Mouse (Mus musculus) CH12.LX (cell line): ENCODE measurements at regions not wholly inside any gene's neighbourhood (a gene's known extent, or its start where the extent isn't known, plus 50 kb on each side); places are given as distances from the start of the nearest gene placed in this dataset.

Experiments used
- DNase-seq: peaks from one replicate; pipeline ENCODE4 v3.0.0-alpha.2; 2013; ENCODE audit errors: extremely low read depth
- H3K27ac ChIP-seq: 2 replicates; pipeline ENCODE4 v1.5.1; 2012; ENCODE audit warnings: low read depth, mild to moderate bottlenecking, control low read depth, moderate library complexity; ENCODE audit not compliant: insufficient read depth
- H3K27me3 ChIP-seq: replicated peaks from 2 replicates; pipeline ENCODE3; 2012; ENCODE audit warnings: inconsistent platforms
- H3K36me3 ChIP-seq, 2 experiments: replicated peaks in 1 of 2; 2 replicates each; pipeline versions ENCODE3 to v1.6.1; 2012; ENCODE audit warnings: inconsistent platforms in 1 of 2, low read length in 1 of 2, mild to moderate bottlenecking in 1 of 2, mixed read lengths in 1 of 2, moderate library complexity in 1 of 2; ENCODE audit not compliant: control insufficient read depth in 1 of 2, insufficient read depth in 1 of 2
- H3K4me1 ChIP-seq, 2 experiments: 2 replicates each; pipeline ENCODE4 v1.6.1; 2012; ENCODE audit warnings: inconsistent platforms in 1 of 2, moderate library complexity in 1 of 2; ENCODE audit not compliant: insufficient read depth in 2 of 2, control insufficient read depth in 1 of 2
- H3K4me2 ChIP-seq: 2 replicates; pipeline ENCODE4 v1.6.1; 2012; ENCODE audit warnings: low read depth, mild to moderate bottlenecking, control low read depth; ENCODE audit not compliant: poor library complexity, insufficient read depth, severe bottlenecking
- H3K4me3 ChIP-seq, 3 experiments: fragments of 150-350 bp in 1 of 3; sonication (generic) in 1 of 3; replicated peaks in 1 of 3; 2 replicates each; pipeline versions ENCODE3 to v1.5.1; 2011 to 2012; ENCODE audit warnings: low read depth in 2 of 3, low read length in 2 of 3, mild to moderate bottlenecking in 2 of 3, moderate library complexity in 2 of 3, control low read depth in 1 of 3, improper control_type of control experiment in 1 of 3, inconsistent platforms in 1 of 3, mixed read lengths in 1 of 3; ENCODE audit not compliant: poor library complexity in 1 of 3
- H3K79me2 ChIP-seq: replicated peaks from 2 replicates; pipeline ENCODE4 v1.6.1; 2012; ENCODE audit warnings: mild to moderate bottlenecking, moderate library complexity; ENCODE audit not compliant: control insufficient read depth, poor library complexity, insufficient read depth, severe bottlenecking; ENCODE audit errors: extremely low read depth
- H3K9ac ChIP-seq: 2 replicates; pipeline ENCODE4 v1.6.1; 2012; ENCODE audit warnings: low read depth, mild to moderate bottlenecking, control low read depth, moderate library complexity; ENCODE audit not compliant: insufficient read depth
- H3K9me3 ChIP-seq: replicated peaks from 2 replicates; pipeline ENCODE3; 2012; ENCODE audit warnings: low read length, inconsistent platforms, mixed read lengths
- BHLHE40 ChIP-seq: IDR thresholded peaks from 2 replicates; pipeline ENCODE4 v1.6.1; 2011; ENCODE audit warnings: mild to moderate bottlenecking, low read depth, low read length, improper control_type of control experiment
- CHD1 ChIP-seq: IDR thresholded peaks from 2 replicates; pipeline ENCODE4 v1.6.1; 2012; ENCODE audit warnings: low read depth, low read length, improper control_type of control experiment, inconsistent platforms
- CTCF ChIP-seq, 2 experiments: IDR thresholded peaks in 1 of 2; conservative IDR thresholded peaks in 1 of 2; 2 replicates each; pipeline ENCODE4 v1.5.1; 2011 to 2012; ENCODE audit warnings: low read depth in 2 of 2, low read length in 2 of 2, improper control_type of control experiment in 1 of 2, inconsistent platforms in 1 of 2, mild to moderate bottlenecking in 1 of 2, moderate library complexity in 1 of 2
- E2F4 ChIP-seq: IDR thresholded peaks from 2 replicates; pipeline ENCODE4 v1.6.1; 2011; ENCODE audit warnings: low read depth, low read length, improper control_type of control experiment; ENCODE audit not compliant: insufficient replicate concordance
- ETS1 ChIP-seq: conservative IDR thresholded peaks from 2 replicates; pipeline ENCODE4 v1.6.1; 2012; ENCODE audit warnings: low read depth, mild to moderate bottlenecking, inconsistent platforms, low read length, improper control_type of control experiment, moderate library complexity
- IRF4 ChIP-seq: IDR thresholded peaks from 2 replicates; pipeline ENCODE4 v1.6.1; 2014; ENCODE audit warnings: low read depth, mild to moderate bottlenecking, inconsistent platforms, low read length, improper control_type of control experiment
- JUN ChIP-seq: IDR thresholded peaks from 2 replicates; pipeline ENCODE4 v1.6.1; 2011; ENCODE audit warnings: low read depth, mild to moderate bottlenecking, low read length, improper control_type of control experiment, moderate library complexity; ENCODE audit not compliant: insufficient read depth
- KAT2A ChIP-seq: IDR thresholded peaks from 2 replicates; pipeline ENCODE4 v1.6.1; 2012; ENCODE audit warnings: low read length, improper control_type of control experiment, inconsistent platforms; ENCODE audit not compliant: insufficient replicate concordance
- MAX ChIP-seq: IDR thresholded peaks from 2 replicates; pipeline ENCODE4 v1.6.1; 2011; ENCODE audit warnings: low read length, improper control_type of control experiment
- MEF2A ChIP-seq: IDR thresholded peaks from 2 replicates; pipeline ENCODE4 v1.6.1; 2014; ENCODE audit warnings: low read depth, mild to moderate bottlenecking, inconsistent platforms, low read length, improper control_type of control experiment, borderline replicate concordance
- MXI1 ChIP-seq: IDR thresholded peaks from 2 replicates; pipeline ENCODE4 v1.6.1; 2011; ENCODE audit warnings: mild to moderate bottlenecking, low read depth, low read length, improper control_type of control experiment
- NELFE ChIP-seq: IDR thresholded peaks from 2 replicates; pipeline ENCODE4 v1.6.1; 2011; ENCODE audit warnings: low read depth, low read length, improper control_type of control experiment
- PAX5 ChIP-seq: IDR thresholded peaks from 2 replicates; pipeline ENCODE4 v1.6.1; 2012; ENCODE audit warnings: low read length, inconsistent platforms, mixed read lengths
- RAD21 ChIP-seq: IDR thresholded peaks from 2 replicates; pipeline ENCODE4 v1.6.1; 2011; ENCODE audit warnings: low read depth, mild to moderate bottlenecking, low read length, improper control_type of control experiment, moderate library complexity
- TBP ChIP-seq: conservative IDR thresholded peaks from 2 replicates; pipeline ENCODE4 v1.6.1; 2011; ENCODE audit warnings: low read depth, low read length, improper control_type of control experiment
- USF1 ChIP-seq: IDR thresholded peaks from 2 replicates; pipeline ENCODE4 v1.6.1; 2014; ENCODE audit warnings: low read depth, mild to moderate bottlenecking, inconsistent platforms, low read length, improper control_type of control experiment
- ZC3H11A ChIP-seq: IDR thresholded peaks from 2 replicates; pipeline ENCODE4 v1.6.1; 2012; ENCODE audit warnings: low read depth, mild to moderate bottlenecking, inconsistent platforms, low read length, improper control_type of control experiment
- ZKSCAN1 ChIP-seq: IDR thresholded peaks from 2 replicates; pipeline ENCODE4 v1.6.1; 2012; ENCODE audit warnings: low read depth, inconsistent platforms, low read length, improper control_type of control experiment, borderline replicate concordance
- ZNF384 ChIP-seq: IDR thresholded peaks from 2 replicates; pipeline ENCODE4 v1.6.1; 2012; ENCODE audit warnings: low read depth, low read length, improper control_type of control experiment, inconsistent platforms
- dilution Hi-C: fragments of 300-500 bp; cut with MboI; formaldehyde crosslinking; loops from 2 replicates; pipeline ENCODE4 v1.14.3; 2020; ENCODE audit warnings: low sequenced_read_pairs; ENCODE audit not compliant: extremely low pct_unique_long_range_greater_than_20kb, extremely low pct_ligation_motif_present
- in situ Hi-C: fragments of 300-500 bp; cut with MboI; formaldehyde crosslinking; loops from 3 replicates; pipeline ENCODE4 v1.14.3; 2019; ENCODE audit warnings: low sequenced_read_pairs, low pct_ligation_motif_present, low pct_unique_long_range_greater_than_20kb, mixed read lengths

DNA sequence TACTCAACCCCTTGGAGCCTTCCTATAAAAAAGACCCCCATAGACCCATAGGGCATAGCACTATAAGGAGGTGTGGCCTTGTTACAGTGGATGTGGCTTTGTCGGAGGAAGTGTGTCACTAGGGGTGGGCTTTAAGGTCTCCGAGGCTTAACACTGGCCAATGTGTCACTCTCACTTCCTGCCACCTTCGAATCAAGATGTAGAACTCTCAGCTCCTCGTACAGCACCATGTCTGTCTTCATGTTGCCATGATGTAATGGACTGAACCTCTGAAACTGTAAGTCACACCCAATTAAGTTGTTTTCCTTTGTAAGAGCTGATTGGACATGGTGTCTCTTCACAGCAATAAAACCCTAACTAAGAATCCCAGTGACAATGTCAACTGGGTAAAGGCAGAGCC lies 69.6 kb downstream of the Psmg1 start (continued):
- TF ChIP-seq KAT2A (no peak), USF1 (no peak), TBP (peak; percentile 88), E2F4 (no peak), PAX5 (no peak), CHD1 (no peak), NELFE (peak; percentile 60), BHLHE40 (no peak), RAD21 (no peak), ZKSCAN1 (no peak)

DNA sequence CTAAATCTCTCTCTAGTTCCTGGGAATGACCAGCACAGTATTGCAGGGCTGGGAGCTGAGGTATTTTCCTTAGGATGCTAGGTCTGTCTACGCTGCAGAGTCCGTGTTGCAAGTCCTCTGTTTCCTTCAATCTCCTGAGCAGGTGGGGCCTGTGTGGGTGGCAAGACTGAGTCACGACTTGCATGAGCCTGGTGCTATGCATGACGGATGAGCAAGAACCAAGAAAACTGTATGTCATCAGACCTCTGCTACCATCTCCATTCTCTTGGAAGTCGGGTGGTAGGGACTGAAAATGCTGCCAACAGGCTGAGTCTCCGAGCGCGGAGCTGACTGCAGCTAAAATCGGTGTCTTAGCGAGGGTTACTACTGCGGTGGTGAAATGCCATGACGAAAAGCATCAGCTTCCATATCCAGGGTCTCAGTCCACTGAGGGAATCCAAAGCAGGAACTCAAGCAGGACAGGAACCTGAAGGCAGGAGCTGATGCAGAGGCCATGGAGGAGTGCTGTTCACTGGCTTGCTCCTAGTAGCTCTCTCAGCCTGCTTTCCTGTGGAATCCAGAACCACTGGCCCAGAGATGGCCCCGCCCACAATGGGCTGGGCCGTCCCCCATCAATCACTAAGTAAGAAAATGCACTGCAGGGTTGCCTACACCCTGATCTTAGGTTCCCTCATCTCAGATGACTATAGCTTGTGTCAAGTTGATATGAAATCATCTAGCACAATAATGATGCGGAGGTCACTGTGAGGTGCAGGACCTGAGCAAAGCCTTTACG lies 71.9 kb downstream of the Psmg1 start:
- Histone ChIP-seq H3K27ac (no peak overlapping the region), H3K79me2 (no peaks in the 10 kb centered on the region), H3K9me3 (no peaks in the 10 kb centered on the region), H3K4me2 (no peak overlapping the region), H3K4me3 (no peak overlapping the region), H3K36me3 (peaks cover 0 to 14% of the 10 kb centered on the region in 2 experiments), H3K27me3 (no peaks in the 10 kb centered on the region), H3K9ac (no peak overlapping the region), H3K4me1 (peaks cover 5 to 16% of the 10 kb centered on the region in 2 experiments; a peak in 3 of 4 replicates)
- in situ Hi-C loops (no loop called here), dilution Hi-C loops (no loop called here)
- DNase-seq, result no peak
- TF ChIP-seq IRF4 (no peak), NELFE (no peak), MEF2A (no peak), ZC3H11A (no peak), JUN (no peak), MXI1 (no peak), CTCF (conservative IDR thresholded peaks at IDR 0.05 in 1 of 2, IDR thresholded peaks at IDR 0.05 in 1 of 2; ENCODE audit: low read depth in 2 of 2, low read length in 2 of 2) (no peak), MAX (no peak), ZKSCAN1 (no peak), BHLHE40 (no peak), ZNF384 (no peak), ETS1 (no peak)
